Mouse (Mus musculus) gastrocnemius, adult 18-20 months (tissue): Measurements from ENCODE around the gene Rasl12. TPM values are rescaled to one million over a fixed set of nuclear protein-coding genes. Genes with fewer than 3 reads are reported as not detected.

ENCODE experiments used
- DNase-seq: peaks from one replicate; pipeline ENCODE4 v3.0.0; 2021; ENCODE audit warnings: low spot score
- total RNA-seq, 2 experiments: library from RNA; stranded (reverse); gene quantifications; 2 replicates each; pipeline ENCODE4 v1.2.3; 2021

Rasl12 gene
- total RNA-seq, 2 experiments from 2014 or later: 2.5 to 3.7 TPM

DNA sequence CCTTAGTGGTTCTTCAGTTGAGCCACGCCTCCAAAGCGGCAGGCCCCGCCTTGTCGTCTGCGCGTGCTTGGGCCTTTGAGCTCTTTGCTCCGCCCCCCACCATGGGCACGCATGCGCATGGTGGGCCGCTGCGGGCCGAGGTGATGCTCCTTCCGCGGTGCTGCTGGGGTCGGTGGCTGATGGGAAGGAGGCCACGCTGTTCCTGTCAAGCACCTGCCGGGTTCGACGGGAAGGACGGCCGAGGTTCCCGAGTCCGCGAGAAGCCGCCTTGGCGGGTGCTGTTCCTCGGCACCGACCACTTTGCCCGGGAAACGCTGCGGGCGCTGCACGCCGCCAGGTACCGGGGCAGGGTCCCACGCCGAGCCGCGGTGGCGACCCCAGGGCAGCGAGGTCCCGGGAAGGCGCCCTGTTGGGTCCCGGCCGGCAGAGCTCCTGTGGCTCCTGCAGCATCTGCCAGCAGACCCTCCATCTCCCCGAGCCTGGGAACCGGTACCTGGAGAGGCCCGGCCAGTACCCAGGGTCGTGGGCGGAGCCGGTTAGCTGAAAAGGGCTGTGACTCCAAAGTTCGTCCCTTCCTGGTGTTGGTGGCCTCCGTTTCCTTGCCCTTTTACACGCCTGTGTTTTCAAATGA is 37.5 kb downstream of the Rasl12 start, which contains the start of gene Mtfmt:
Mtfmt (plus strand) TSS at position 112 of the 631 bp plus-strand sequence.
- peak; percentile 92 for DNase-seq

GRCm38 (mm10) chr9:65444692-65445091 is 46.4 kb downstream of the Rasl12 start:
- no peak for DNase-seq

DNA sequence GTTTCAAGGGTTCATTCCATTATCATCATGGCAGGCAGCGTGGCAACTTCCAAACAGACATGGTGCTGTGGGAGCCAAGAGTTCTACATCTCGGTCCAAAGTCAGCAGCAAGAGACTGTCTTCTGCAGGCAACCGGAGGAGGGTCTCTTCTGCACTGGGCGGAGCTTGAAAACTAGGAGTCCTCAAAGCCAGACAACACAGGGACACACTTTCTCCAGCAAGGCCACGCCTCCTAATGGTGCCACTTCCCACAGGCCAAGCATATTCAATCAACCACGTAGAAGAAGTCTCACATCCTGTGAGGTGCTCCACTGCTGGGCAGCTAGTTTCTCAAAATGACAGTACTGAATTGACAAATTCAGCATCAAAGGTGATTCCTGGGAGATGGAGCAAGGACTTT is 49.6 kb downstream of the Rasl12 start:
- no peak for DNase-seq

- no peak for DNase-seq
Observed at GRCm38 (mm10) chr9:65458975-65459374, 60.7 kb downstream of the Rasl12 start.

DNA sequence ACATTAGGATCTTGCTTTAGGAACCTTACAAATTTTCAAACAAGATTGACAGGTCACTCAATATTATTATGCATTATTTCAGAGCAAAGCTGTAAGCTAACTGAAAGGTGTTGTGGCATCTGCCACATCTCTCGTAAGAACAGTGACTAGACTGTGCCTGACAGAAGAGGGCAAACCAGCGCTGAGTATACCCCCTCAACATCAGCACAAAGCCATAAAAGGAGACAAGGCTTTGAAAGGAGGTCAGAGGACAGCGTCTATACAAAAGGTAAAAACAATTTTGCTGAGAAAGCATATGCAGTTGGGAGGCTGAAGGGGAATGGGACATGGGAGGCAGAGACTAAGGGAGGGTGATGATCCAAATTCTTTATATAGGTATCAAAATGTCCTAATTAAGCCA is 61.9 kb downstream of the Rasl12 start:
- no peak for DNase-seq

- peak; percentile 96 for DNase-seq
Observed at GRCm38 (mm10) chr9:65460732-65461442, 62.6 kb downstream of the Rasl12 start, which contains the start of gene Spg21. Gene Spg21 (plus strand): TSS chr9:65460947.

DNA sequence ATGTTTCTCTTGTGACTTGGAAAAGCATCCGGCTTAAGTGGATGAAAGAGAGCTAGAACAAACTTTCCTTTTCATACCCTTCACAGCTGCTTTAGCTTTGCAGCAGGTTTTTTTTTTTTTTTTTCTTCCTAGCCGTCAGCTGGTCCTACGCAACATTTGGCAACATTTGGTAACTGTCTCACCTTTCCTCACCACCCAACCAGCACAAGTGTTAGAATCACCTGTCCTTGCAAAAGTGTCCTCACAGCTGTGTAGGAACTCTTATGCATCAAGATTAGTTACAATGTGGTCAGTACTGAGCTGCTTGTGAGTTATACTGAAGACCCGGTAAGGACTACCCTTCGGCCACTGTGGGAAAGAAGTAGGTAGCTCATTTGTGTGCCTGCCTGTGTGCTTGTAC is 64.2 kb downstream of the Rasl12 start:
- DNase-seq: no peak

- peak; percentile 11 for DNase-seq
Observed at GRCm38 (mm10) chr9:65464161-65464560, 65.9 kb downstream of the Rasl12 start.

Other genes starting within 250 kb of the Rasl12 start
- 1 to 10 TPM; 3.6 to 3.7 TPM for gene Parp16, start 203.2 kb upstream of the Rasl12 start, total RNA-seq
- 10 to 100 TPM; 20.6 to 30.0 TPM for gene Cilp, start 133.3 kb upstream of the Rasl12 start, total RNA-seq
- gene Clpx, start 104.2 kb upstream of the Rasl12 start, total RNA-seq: 10 to 100 TPM; 61.6 to 63.1 TPM
- 10 to 100 TPM; 14.6 to 22.2 TPM for gene Pdcd7, start 52.4 kb upstream of the Rasl12 start, total RNA-seq
- under 1 TPM; 0.64 to 0.71 TPM for gene Ubap1l, start 37.5 kb upstream of the Rasl12 start, total RNA-seq
- gene Kbtbd13, start 6.9 kb upstream of the Rasl12 start, total RNA-seq: 10 to 100 TPM; 10.7 to 11.6 TPM
- not detected for gene Slc51b, start 24.4 kb downstream of the Rasl12 start, total RNA-seq
- 1 to 10 TPM; 4.7 to 6.5 TPM for gene Mtfmt, start 37.3 kb downstream of the Rasl12 start, total RNA-seq
- 1 to 10 TPM; 5.5 to 9.1 TPM for gene Spg21, start 62.4 kb downstream of the Rasl12 start, total RNA-seq
- gene Ankdd1a, start 121.7 kb downstream of the Rasl12 start, total RNA-seq: not detected
- gene Plekho2, start 181.5 kb downstream of the Rasl12 start, total RNA-seq: 1 to 10 TPM; 2.2 to 5.4 TPM
- gene Pif1, start 188.7 kb downstream of the Rasl12 start, total RNA-seq: not detected
- 1 to 10 TPM; 1.5 to 2.3 TPM for gene Rbpms2, start 231.1 kb downstream of the Rasl12 start, total RNA-seq